24 mouse cellular contexts compared by ENCODE assay signal in the genomic region with DNA sequence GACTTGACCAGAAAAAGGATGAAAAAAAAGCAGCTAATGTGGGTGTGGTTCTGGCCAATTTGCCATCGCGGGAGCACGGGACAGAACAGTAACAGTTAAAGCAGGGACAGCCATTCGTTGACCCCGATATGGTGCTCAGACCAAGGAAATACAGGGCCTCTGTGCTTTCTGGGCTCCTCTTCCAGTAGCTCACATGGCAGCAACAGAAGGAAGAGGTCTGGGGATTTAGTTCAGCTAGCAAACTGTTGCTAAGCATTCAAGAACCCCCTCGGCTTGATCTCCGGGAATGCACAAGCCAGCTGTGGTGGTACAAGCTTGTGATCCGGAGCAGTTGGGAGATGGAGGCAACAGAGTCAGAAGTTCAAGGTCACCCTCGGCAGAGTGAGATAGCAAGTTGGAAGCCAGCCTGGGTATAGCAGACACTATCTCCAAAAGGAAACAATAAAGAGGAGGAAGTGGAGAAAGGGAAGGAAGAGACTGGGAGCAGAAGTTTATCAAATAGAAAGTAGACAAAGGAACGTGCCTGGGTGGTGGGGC. TPM values are rescaled to one million over a fixed set of nuclear protein-coding genes. Genes with fewer than 3 reads are reported as not detected.
DNase-seq lines count a peak whose midpoint lies in the region; ATAC-seq and TF ChIP-seq lines count a peak whose summit lies in the region.
"Had no signal": no experiment of that assay in that cellular context is flagged by ENCODE, and none has a peak within 500 bp of the region (broad histone marks: within the 10 kb centered on the region; RNA-seq: fewer than 3 reads in every experiment).

No protein-coding gene starts in this region.

- no peak for TF ChIP-seq POLR2A in ES-Bruce4 (IDR thresholded peaks at IDR 0.05; ENCODE audit: insufficient read depth, low read length)

- WGBS in forebrain, postnatal 0 days, result 43% methylated on average over 10 of the region's 10 CpGs
- WGBS in forebrain, embryonic 15.5 days, result 55% methylated on average over 10 of the region's 10 CpGs

- H3K27ac ChIP-seq in forebrain, postnatal 0 days (ENCODE audit: low read depth, low read length), result peak overlapping the region; percentile 69; the same call in 1 of the 2 replicates
- H3K27ac ChIP-seq in forebrain, embryonic 15.5 days (replicated peaks), result no peak overlapping the region
- H3K27ac ChIP-seq in layer of hippocampus, adult 2 months, result peak overlapping the region; percentile 23; the same call in 1 of the 2 replicates
- no peak overlapping the region for H3K27ac ChIP-seq in ES-Bruce4 (ENCODE audit: insufficient read depth, low read length)
- H3K27ac ChIP-seq: embryonic facial prominence, embryonic 15.5 days; forebrain, embryonic 10.5 days; heart, embryonic 10.5 days had no signal

- peaks cover 3% of the 10 kb centered on the region; the same call in 1 of the 2 replicates for H3K27me3 ChIP-seq in forebrain, postnatal 0 days (ENCODE audit: insufficient read depth, low read length)
- H3K27me3 ChIP-seq in forebrain, embryonic 15.5 days, result no peaks in the 10 kb centered on the region; the same call in 1 of the 2 replicates
- no peaks in the 10 kb centered on the region for H3K27me3 ChIP-seq in ES-Bruce4 (ENCODE audit: control insufficient read depth, insufficient read depth, low read length, poor library complexity, severe bottlenecking)
- H3K27me3 ChIP-seq: hindbrain, embryonic 15.5 days had no signal

- no peak overlapping the region for H3K9ac ChIP-seq in forebrain, postnatal 0 days
- H3K9ac ChIP-seq in forebrain, embryonic 15.5 days (replicated peaks), result no peak overlapping the region
- no peak overlapping the region for H3K9ac ChIP-seq in ES-Bruce4 (ENCODE audit: low read depth, poor library complexity, severe bottlenecking)
- H3K9ac ChIP-seq: embryonic facial prominence, embryonic 15.5 days had no signal

- peak; percentile 55; the same call in 1 of the 2 replicates for TF ChIP-seq EP300 in ES-Bruce4 (IDR thresholded peaks at IDR 0.05; ENCODE audit: insufficient read depth, low read depth, low read length)

- no peaks in the 10 kb centered on the region for H3K36me3 ChIP-seq in forebrain, postnatal 0 days (ENCODE audit: insufficient read depth)
- no peaks in the 10 kb centered on the region for H3K36me3 ChIP-seq in forebrain, embryonic 15.5 days
- H3K36me3 ChIP-seq in ES-Bruce4 (ENCODE audit: control insufficient read depth, insufficient read depth, low read length, poor library complexity, severe bottlenecking), result no peaks in the 10 kb centered on the region
- H3K36me3 ChIP-seq: embryonic facial prominence, embryonic 15.5 days; forebrain, embryonic 10.5 days; heart, embryonic 10.5 days; hindbrain, embryonic 15.5 days had no signal

- H3K4me2 ChIP-seq in forebrain, postnatal 0 days (ENCODE audit: low read depth), result no peak overlapping the region
- no peak overlapping the region for H3K4me2 ChIP-seq in forebrain, embryonic 15.5 days (replicated peaks)
- H3K4me2 ChIP-seq: embryonic facial prominence, embryonic 15.5 days had no signal

- H3K4me1 ChIP-seq in forebrain, postnatal 0 days (ENCODE audit: insufficient read depth), result peaks cover 20% of the 10 kb centered on the region
- H3K4me1 ChIP-seq in forebrain, embryonic 15.5 days, result peaks cover 37% of the 10 kb centered on the region
- no peaks in the 10 kb centered on the region for H3K4me1 ChIP-seq in ES-Bruce4 (ENCODE audit: control insufficient read depth, insufficient read depth, low read length)

- DNase-seq in forebrain, postnatal 0 days, result no peak
- no peak for DNase-seq in layer of hippocampus, adult 2 months (ENCODE audit: low spot score in 2 of 2)
- no peak for DNase-seq in layer of hippocampus, postnatal 14 days (ENCODE audit: low spot score in 2 of 2)
- peak; percentile 55 for DNase-seq in MN1 (ENCODE audit: low spot score)
- no peak for DNase-seq in kidney, postnatal 25 days
- DNase-seq in c-Kit-positive CD71-positive TER-119-positive erythroid progenitor cells, embryonic 14.5 days (ENCODE audit: low spot score), result no peak
- DNase-seq: adrenal gland, adult 8-10 months; adrenal gland, postnatal 36 days; cerebellum, adult 11 months; cerebellum, postnatal 10 days; embryo, embryonic 11 days; gastrocnemius, postnatal 10 days; heart, postnatal 36 days; kidney, adult 8-10 months had no signal

- ATAC-seq in forebrain, postnatal 0 days, result no peak
- no peak for ATAC-seq in forebrain, embryonic 15.5 days (replicated peaks)
- ATAC-seq: forebrain, embryonic 14.5 days; intestine, embryonic 16.5 days had no signal

- H3K4me3 ChIP-seq in forebrain, postnatal 0 days (ENCODE audit: low read depth, low read length), result no peak overlapping the region
- no peak overlapping the region for H3K4me3 ChIP-seq in forebrain, embryonic 15.5 days
- H3K4me3 ChIP-seq in layer of hippocampus, adult 2 months, result no peak overlapping the region
- no peak overlapping the region for H3K4me3 ChIP-seq in ES-Bruce4 (ENCODE audit: low read depth, low read length)
- H3K4me3 ChIP-seq: embryonic facial prominence, embryonic 15.5 days; erythroblast, embryonic 14.5 days; forebrain, embryonic 10.5 days; heart, embryonic 10.5 days had no signal

- TF ChIP-seq CTCF in forebrain, postnatal 0 days (IDR thresholded peaks at IDR 0.05; ENCODE audit: low read depth), result no peak
- TF ChIP-seq CTCF in layer of hippocampus, adult 2 months (conservative IDR thresholded peaks at IDR 0.05), result no peak
- no peak for TF ChIP-seq CTCF in ES-Bruce4 (IDR thresholded peaks at IDR 0.05; ENCODE audit: low read depth, low read length)

- no peaks in the 10 kb centered on the region for H3K9me3 ChIP-seq in forebrain, postnatal 0 days (ENCODE audit: low read length)
- H3K9me3 ChIP-seq in forebrain, embryonic 15.5 days, result no peaks in the 10 kb centered on the region
- H3K9me3 ChIP-seq in ES-Bruce4 (replicated peaks; ENCODE audit: control insufficient read depth, insufficient read depth, low read length, poor library complexity, severe bottlenecking), result no peaks in the 10 kb centered on the region
- H3K9me3 ChIP-seq: embryonic facial prominence, embryonic 15.5 days; forebrain, embryonic 10.5 days; heart, embryonic 10.5 days; hindbrain, embryonic 15.5 days had no signal

RNA-seq across cellular contexts. Expression of a gene that starts 3.7 kb away (rescaled TPM):
- total RNA-seq in forebrain, postnatal 0 days (2014; rRNA removed), result 57.1 and 62.5 TPM in 2 replicates
- 12.9 and 17.3 TPM in 2 replicates for polyA plus RNA-seq in forebrain, postnatal 0 days (2015; fragmentation: Nextera tagmentation; extraction: Ambion mirVana)
- polyA plus RNA-seq in forebrain, embryonic 15.5 days (2015; fragmentation: Nextera tagmentation; extraction: Ambion mirVana), result 9.9 and 10.0 TPM in 2 replicates
- 100 to 1,000 TPM; 291 to 304 TPM for total RNA-seq in layer of hippocampus, adult 2 months (2021)
- total RNA-seq in layer of hippocampus, postnatal 14 days (2021), result 100 to 1,000 TPM; 186 to 191 TPM
- polyA plus RNA-seq in ES-Bruce4 (2011; ENCODE audit: insufficient read depth, insufficient read length, low read depth, missing spikeins), result 3.6 and 4.0 TPM in 2 replicates
- total RNA-seq: common myeloid progenitor, adult 5-6 weeks had no signal
- polyA plus RNA-seq: erythroblast, embryonic 14.5 days had no signal

Comparison
In these comparisons a context has a peak if more than half of its experiments do, and no peak if none do; other contexts are left out.
1. H3K27ac ChIP-seq: peak in forebrain, postnatal 0 days (single experiment) and layer of hippocampus, adult 2 months (single experiment); none in forebrain, embryonic 15.5 days (single experiment) and ES-Bruce4 (single experiment).